Comparison of ENCODE assay signal across 35 mouse cellular contexts in genomic region chr6:73082571-73082970, GRCm38 (mm10).
"Had no signal": no experiment of that assay in that cellular context is flagged by ENCODE, and none has a peak within 500 bp of the region (broad histone marks: within the 10 kb centered on the region; RNA-seq: fewer than 3 reads in every experiment).

No protein-coding gene starts in this region.

- DNase-seq: heart, postnatal 10 days; heart, postnatal 14 days; heart, postnatal 36 days; heart, postnatal 4 days; kidney, adult 11 months; kidney, adult 18-20 months; kidney, adult 2 months; kidney, adult 8-10 months; kidney, adult 9 months; kidney, postnatal 10 days; kidney, postnatal 14 days; kidney, postnatal 25 days; kidney, postnatal 36 days; kidney, postnatal 4 days; layer of hippocampus, adult 9-11 months; layer of hippocampus, postnatal 36 days had no signal

- H3K27me3 ChIP-seq: heart, embryonic 12.5 days; heart, embryonic 13.5 days; heart, embryonic 15.5 days; hindbrain, embryonic 12.5 days; hindbrain, embryonic 13.5 days; hindbrain, embryonic 15.5 days; intestine, embryonic 15.5 days; kidney, embryonic 15.5 days had no signal

- H3K4me1 ChIP-seq: heart, embryonic 12.5 days; heart, embryonic 13.5 days; heart, embryonic 15.5 days; hindbrain, embryonic 10.5 days; hindbrain, embryonic 12.5 days; hindbrain, embryonic 13.5 days; hindbrain, embryonic 15.5 days; intestine, embryonic 15.5 days; kidney, embryonic 15.5 days had no signal

- H3K36me3 ChIP-seq: heart, embryonic 12.5 days; heart, embryonic 13.5 days; heart, embryonic 15.5 days; hindbrain, embryonic 10.5 days; hindbrain, embryonic 12.5 days; hindbrain, embryonic 13.5 days; hindbrain, embryonic 15.5 days; intestine, embryonic 15.5 days; kidney, embryonic 15.5 days had no signal

- H3K9ac ChIP-seq: heart, embryonic 12.5 days; heart, embryonic 13.5 days; heart, embryonic 15.5 days; hindbrain, embryonic 12.5 days; hindbrain, embryonic 13.5 days; hindbrain, embryonic 14.5 days; hindbrain, embryonic 15.5 days; intestine, embryonic 15.5 days; kidney, embryonic 15.5 days had no signal

- H3K4me2 ChIP-seq: heart, embryonic 11.5 days; heart, embryonic 12.5 days; heart, embryonic 13.5 days; heart, embryonic 15.5 days; hindbrain, embryonic 12.5 days; hindbrain, embryonic 13.5 days; hindbrain, embryonic 14.5 days; hindbrain, embryonic 15.5 days; intestine, embryonic 15.5 days; kidney, embryonic 15.5 days had no signal

- H3K9me3 ChIP-seq: hindbrain, embryonic 12.5 days; hindbrain, embryonic 15.5 days; intestine, embryonic 15.5 days; kidney, embryonic 15.5 days had no signal

- H3K4me3 ChIP-seq: heart, embryonic 12.5 days; heart, embryonic 13.5 days; heart, embryonic 15.5 days; hindbrain, embryonic 10.5 days; hindbrain, embryonic 12.5 days; hindbrain, embryonic 13.5 days; hindbrain, embryonic 15.5 days; intestine, embryonic 15.5 days; kidney, embryonic 15.5 days; layer of hippocampus, adult 2 months; left cerebral cortex, adult 2 months had no signal

- H3K27ac ChIP-seq: heart, embryonic 13.5 days; heart, embryonic 15.5 days; hindbrain, embryonic 10.5 days; hindbrain, embryonic 12.5 days; hindbrain, embryonic 13.5 days; hindbrain, embryonic 14.5 days; hindbrain, embryonic 15.5 days; hindbrain, postnatal 0 days; intestine, embryonic 15.5 days; kidney, embryonic 15.5 days; kidney, postnatal 0 days; layer of hippocampus, adult 2 months; left cerebral cortex, adult 2 months had no signal

- ATAC-seq: hindbrain, embryonic 16.5 days; hindbrain, postnatal 0 days; inflammation-experienced regulatory T-cells, adult 6 months; intestine, embryonic 15.5 days; intestine, embryonic 16.5 days; intestine, postnatal 0 days had no signal
